Mouse (Mus musculus): ENCODE measurements around the gene Fars2. TPM values are rescaled to one million over a fixed set of nuclear protein-coding genes. Genes with fewer than 3 reads are reported as not detected.
"Not testable (repeated sequence)": the region's sequence is repeated elsewhere in the genome, so short reads cannot be mapped to it uniquely, and the experiment has no call there.

Fars2 gene
- polyA plus RNA-seq, 1 experiment from 2014 or later = 31.4 TPM

DNA sequence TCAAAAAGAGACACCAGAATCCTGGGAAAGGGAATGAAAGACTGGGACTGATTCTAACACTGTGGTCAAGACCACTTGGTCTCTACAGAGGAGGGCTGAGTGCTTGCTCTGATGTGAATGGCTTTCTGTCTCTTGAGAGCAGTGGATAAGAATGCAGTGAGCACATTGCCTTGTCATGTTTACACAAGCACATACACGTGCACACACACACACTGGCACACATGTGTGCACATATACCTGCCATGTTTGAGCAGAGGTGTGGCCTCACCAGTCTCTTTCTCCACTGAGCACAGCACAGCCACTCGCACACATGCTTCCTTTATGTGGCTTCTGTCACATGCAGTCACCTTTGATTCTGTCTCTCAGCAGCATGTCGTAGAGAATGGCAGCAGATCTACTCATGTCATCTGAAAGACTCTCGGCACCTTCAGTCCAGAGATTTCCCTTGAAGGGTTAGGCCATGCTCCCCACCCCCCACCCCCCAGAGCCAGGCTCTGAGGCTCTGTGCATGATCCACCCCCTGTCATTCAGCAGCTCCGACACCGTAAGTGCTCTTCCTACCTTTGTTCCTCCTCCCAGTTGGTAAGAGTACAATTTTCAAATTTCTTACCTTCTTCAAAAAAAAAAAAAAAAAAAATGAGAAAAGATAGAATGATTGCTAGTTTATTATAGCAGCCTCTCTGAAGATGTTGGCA lies 313.4 kb downstream of the Fars2 start:
- H3K9me3 ChIP-seq (replicated peaks) = no peaks in the 10 kb centered on the region
- H3K4me2 ChIP-seq = no peak overlapping the region
- ATAC-seq (ENCODE audit: low read depth) (no peak), DNase-seq (no peak)
- H3K27me3 ChIP-seq = no peaks in the 10 kb centered on the region
- H3K9ac ChIP-seq = no peak overlapping the region
- no peak overlapping the region for H3K27ac ChIP-seq
- 62% methylated on average over 6 of the region's 6 CpGs for WGBS (ENCODE audit: insufficient replicate concordance)
- no peak overlapping the region for H3K4me3 ChIP-seq (replicated peaks)
- no peaks in the 10 kb centered on the region for H3K4me1 ChIP-seq (replicated peaks)
- H3K36me3 ChIP-seq = no peaks in the 10 kb centered on the region

DNA sequence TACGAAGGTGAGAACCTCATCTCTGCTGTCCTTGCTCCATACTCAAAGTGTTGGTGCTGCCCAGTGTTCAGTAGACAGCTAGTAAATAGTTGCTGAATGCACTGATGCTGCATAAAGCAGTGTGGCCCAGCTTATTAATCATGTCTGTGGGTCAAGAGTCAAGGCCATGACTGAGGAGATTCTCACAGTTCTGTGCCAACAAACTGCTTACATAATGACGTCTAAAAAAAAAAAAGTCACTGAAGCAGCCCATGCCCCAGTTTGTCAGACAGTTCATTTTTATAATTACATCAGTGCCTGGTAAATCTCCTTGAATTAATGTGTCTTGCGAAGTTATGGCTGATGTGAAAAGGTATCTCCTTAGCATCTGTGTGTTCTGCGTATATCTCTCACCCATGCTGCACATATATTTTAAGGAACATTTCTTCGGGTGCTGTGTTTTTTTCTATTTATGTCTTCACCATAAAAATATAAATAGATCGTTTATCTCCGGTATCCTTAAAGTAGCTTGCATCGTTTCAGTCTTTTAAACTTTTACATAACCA lies 314.8 kb downstream of the Fars2 start:
- 81% methylated on average over 8 of the region's 8 CpGs for WGBS (ENCODE audit: insufficient replicate concordance)
- H3K9ac ChIP-seq = no peak overlapping the region
- ATAC-seq (ENCODE audit: low read depth) (no peak), DNase-seq (no peak)
- no peak overlapping the region for H3K27ac ChIP-seq
- H3K4me3 ChIP-seq (replicated peaks) = no peak overlapping the region
- H3K36me3 ChIP-seq = no peaks in the 10 kb centered on the region
- H3K4me1 ChIP-seq (replicated peaks) = no peaks in the 10 kb centered on the region
- no peaks in the 10 kb centered on the region for H3K9me3 ChIP-seq (replicated peaks)
- no peak overlapping the region for H3K4me2 ChIP-seq
- no peaks in the 10 kb centered on the region for H3K27me3 ChIP-seq

DNA sequence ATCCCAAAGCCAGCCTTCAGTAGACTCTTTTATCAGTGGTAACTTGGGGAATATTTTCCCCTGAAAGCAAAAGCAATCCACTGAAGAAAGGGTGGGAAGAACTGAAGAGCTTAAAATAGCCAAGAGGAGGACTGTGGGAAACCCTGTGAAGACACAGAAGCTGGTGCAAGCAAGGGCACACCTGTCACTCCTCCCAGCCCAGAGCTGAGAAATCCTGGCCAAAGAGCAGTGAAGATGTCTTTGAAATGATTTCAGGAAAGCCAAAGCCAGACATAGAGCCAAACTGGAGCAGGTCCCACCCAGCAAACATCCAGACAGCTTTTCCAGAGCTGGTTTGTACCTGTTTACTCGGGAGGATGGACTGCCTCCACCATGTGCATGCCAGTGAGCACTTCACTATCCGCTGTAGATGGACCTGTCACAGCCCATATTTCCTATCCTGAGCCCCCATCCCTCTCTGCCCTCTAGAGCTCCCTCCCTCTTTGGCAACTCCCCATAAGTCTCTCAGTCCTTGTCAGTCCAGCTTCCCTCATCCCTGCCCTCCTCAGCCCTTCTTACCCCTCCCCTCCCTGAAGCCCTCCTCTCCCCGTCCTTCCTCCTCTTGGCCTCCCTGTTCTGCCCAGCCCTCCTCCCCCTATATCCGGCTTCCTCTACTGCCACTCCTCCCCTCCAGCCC lies 327.7 kb downstream of the Fars2 start:
- Histone ChIP-seq H3K4me1 (replicated peaks) (no peaks in the 10 kb centered on the region), H3K4me3 (replicated peaks) (no peak overlapping the region), H3K4me2 (no peak overlapping the region), H3K36me3 (no peaks in the 10 kb centered on the region), H3K27me3 (no peaks in the 10 kb centered on the region), H3K27ac (no peak overlapping the region), H3K9ac (no peak overlapping the region), H3K9me3 (replicated peaks) (no peaks in the 10 kb centered on the region)
- no peak for DNase-seq
- ATAC-seq (ENCODE audit: low read depth) = no peak
- 45% methylated on average over 4 of the region's 4 CpGs for WGBS (ENCODE audit: insufficient replicate concordance)

DNA sequence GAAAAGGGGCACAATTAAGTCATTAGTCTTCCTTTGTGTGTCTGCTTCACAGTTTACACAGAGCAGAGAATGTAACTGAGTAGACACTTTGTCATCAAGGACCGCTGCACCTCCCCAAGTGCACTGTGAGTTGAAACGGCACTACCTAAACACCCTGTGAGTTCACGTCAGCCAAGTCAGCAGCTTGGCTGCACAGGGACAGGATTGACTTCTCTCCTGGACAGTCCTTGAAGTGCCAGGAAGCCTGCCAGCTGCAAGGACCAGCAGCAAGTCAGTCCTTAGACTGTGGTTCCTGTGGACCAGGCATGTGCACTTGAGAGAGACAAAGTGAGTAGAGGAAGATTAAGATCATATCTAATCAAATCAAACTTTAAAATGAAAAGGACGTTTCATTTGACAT lies 330.7 kb downstream of the Fars2 start:
- no peak for DNase-seq
- WGBS (ENCODE audit: insufficient replicate concordance) = 77% methylated on average over 4 of the region's 4 CpGs
- no peak for ATAC-seq (ENCODE audit: low read depth)
- Histone ChIP-seq H3K4me3 (replicated peaks) (no peak overlapping the region), H3K4me2 (no peak overlapping the region), H3K9me3 (replicated peaks) (no peaks in the 10 kb centered on the region), H3K4me1 (replicated peaks) (no peaks in the 10 kb centered on the region), H3K27me3 (no peaks in the 10 kb centered on the region), H3K27ac (no peak overlapping the region), H3K36me3 (no peaks in the 10 kb centered on the region), H3K9ac (no peak overlapping the region)

DNA sequence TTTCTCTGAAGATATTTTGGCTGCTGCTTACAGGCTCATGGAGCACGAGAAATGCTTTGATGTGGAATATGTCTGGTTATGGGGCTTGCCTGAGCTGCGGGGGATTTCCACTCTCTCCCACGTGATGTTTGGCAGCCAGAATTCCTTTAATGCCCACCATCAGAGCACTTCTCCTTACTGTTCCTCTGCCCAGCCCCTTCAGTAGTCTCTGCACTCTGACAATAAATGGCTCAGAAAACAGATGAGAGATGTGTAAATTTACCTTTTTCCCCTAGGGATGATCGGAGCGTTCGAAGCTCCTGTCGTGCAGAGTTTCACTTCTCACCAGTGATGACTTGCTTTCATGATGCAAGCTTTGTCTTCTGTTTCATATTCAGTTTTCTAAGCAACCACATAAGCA lies 331.4 kb downstream of the Fars2 start:
- 82% methylated on average over 7 of the region's 7 CpGs for WGBS (ENCODE audit: insufficient replicate concordance)
- H3K36me3 ChIP-seq = no peaks in the 10 kb centered on the region
- no peak overlapping the region for H3K4me3 ChIP-seq (replicated peaks)
- no peak overlapping the region for H3K4me2 ChIP-seq
- H3K9ac ChIP-seq = no peak overlapping the region
- no peak overlapping the region for H3K27ac ChIP-seq
- ATAC-seq (ENCODE audit: low read depth) (no peak), DNase-seq (no peak)
- no peaks in the 10 kb centered on the region for H3K4me1 ChIP-seq (replicated peaks)
- H3K9me3 ChIP-seq (replicated peaks) = no peaks in the 10 kb centered on the region
- H3K27me3 ChIP-seq = no peaks in the 10 kb centered on the region

DNA sequence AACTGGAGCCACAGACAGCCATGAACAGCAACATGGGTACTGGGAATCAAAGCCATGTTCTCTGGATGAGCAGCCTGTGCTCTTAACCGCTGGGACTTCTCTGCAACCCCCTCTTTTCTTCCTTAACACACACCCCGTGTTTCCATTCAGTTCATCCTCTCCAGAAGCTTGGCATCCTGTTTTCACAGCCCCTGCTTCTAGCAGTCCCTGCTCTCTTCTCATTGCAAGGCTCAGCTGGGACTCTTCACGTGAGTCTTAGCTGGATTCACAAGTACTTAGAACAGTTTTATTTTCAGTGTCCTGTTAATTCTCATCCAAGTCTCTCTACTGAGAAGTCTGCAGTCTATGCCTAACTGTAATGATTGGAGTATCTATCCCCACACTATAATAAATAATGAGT lies 334.2 kb downstream of the Fars2 start:
- Histone ChIP-seq H3K36me3 (no peaks in the 10 kb centered on the region), H3K27ac (no peak overlapping the region), H3K27me3 (no peaks in the 10 kb centered on the region), H3K4me2 (no peak overlapping the region), H3K9ac (no peak overlapping the region), H3K4me1 (replicated peaks) (no peaks in the 10 kb centered on the region), H3K9me3 (replicated peaks) (no peaks in the 10 kb centered on the region), H3K4me3 (replicated peaks) (no peak overlapping the region)
- 67% methylated on average over 3 of the region's 3 CpGs for WGBS (ENCODE audit: insufficient replicate concordance)
- DNase-seq (no peak), ATAC-seq (ENCODE audit: low read depth) (no peak)

DNA sequence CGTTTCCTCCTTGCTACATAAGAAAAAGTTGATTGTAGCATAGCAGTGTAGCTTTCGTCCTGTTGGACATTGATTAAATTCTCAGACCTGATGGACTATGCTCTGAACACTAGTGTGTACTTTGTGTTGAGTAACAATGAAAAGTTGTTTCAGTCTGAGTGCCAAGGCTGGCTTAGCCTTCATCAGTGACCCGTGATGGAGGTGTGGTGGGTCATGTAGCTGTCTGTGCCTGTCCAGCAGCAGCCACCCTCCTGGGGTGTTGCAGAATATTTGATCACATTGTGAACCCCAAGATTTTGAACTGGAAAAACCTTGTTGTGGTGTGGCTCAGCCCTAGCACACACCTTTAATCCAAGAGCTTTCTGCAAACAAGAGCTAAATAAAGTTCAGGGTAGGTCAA lies 343.3 kb downstream of the Fars2 start:
- H3K9me3 ChIP-seq (replicated peaks) = no peaks in the 10 kb centered on the region
- no peak overlapping the region for H3K9ac ChIP-seq
- 53% methylated on average over 3 of the region's 3 CpGs for WGBS (ENCODE audit: insufficient replicate concordance)
- no peak overlapping the region for H3K4me2 ChIP-seq
- no peak overlapping the region for H3K4me3 ChIP-seq (replicated peaks)
- peak; percentile 74 for ATAC-seq (ENCODE audit: low read depth)
- no peaks in the 10 kb centered on the region for H3K27me3 ChIP-seq
- H3K4me1 ChIP-seq (replicated peaks) = no peaks in the 10 kb centered on the region
- no peaks in the 10 kb centered on the region for H3K36me3 ChIP-seq
- peak overlapping the region; percentile 29 for H3K27ac ChIP-seq
- no peak for DNase-seq

DNA sequence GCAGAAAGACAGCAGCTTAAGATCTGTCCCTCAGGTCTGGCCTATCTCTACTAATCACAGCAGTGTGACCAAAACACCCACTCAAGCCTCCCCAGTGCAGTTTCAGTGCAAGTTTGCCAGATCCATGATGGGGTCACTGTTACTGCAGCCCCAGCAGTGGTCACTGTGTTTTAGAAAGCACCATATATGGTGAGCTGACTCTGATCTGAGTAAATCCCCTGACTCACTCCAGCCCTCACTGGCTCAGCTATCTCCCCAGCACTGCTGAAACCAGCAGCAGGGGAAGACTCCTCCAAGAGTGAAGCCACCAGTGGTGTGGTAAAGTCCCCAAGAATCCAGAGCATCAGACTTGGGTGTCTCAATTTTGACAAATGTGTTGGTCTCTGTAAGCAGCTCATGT lies 346.5 kb downstream of the Fars2 start:
- no peaks in the 10 kb centered on the region for H3K4me1 ChIP-seq (replicated peaks)

DNA sequence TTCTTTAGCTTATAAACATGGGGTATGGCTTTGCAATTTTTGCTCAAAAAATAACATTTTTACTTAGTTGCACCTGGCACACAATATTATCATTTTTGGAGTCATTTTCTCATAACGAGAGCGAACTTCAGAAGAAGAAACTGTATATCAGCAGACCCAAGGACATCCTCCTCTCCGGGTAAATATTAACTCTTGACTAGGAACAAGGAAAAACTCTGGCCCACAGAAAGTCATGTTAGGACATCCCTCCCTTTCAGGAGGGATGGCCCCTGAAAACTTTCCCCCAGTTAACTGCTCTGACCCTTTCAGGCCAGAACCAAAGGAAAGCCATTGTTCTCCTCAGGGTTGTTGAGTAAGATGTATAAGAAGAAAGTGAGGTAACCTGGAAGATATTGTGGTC lies 348.9 kb downstream of the Fars2 start:
- not testable (repeated sequence) for DNase-seq; H3K27ac ChIP-seq; ATAC-seq (ENCODE audit: low read depth); H3K27me3 ChIP-seq; H3K36me3 ChIP-seq; H3K9ac ChIP-seq; H3K4me1 ChIP-seq (replicated peaks); H3K4me2 ChIP-seq; H3K9me3 ChIP-seq (replicated peaks); H3K4me3 ChIP-seq (replicated peaks)
- 80% methylated on average over 3 of the region's 3 CpGs for WGBS (ENCODE audit: insufficient replicate concordance)

More for the DNA sequence above, 346.5 kb downstream of the Fars2 start:
- Histone ChIP-seq H3K4me2 (no peak overlapping the region), H3K27ac (no peak overlapping the region), H3K9ac (no peak overlapping the region), H3K27me3 (no peaks in the 10 kb centered on the region), H3K4me3 (replicated peaks) (no peak overlapping the region), H3K9me3 (replicated peaks) (no peaks in the 10 kb centered on the region), H3K36me3 (no peaks in the 10 kb centered on the region)
- ATAC-seq (ENCODE audit: low read depth) = no peak
- no peak for DNase-seq

DNA sequence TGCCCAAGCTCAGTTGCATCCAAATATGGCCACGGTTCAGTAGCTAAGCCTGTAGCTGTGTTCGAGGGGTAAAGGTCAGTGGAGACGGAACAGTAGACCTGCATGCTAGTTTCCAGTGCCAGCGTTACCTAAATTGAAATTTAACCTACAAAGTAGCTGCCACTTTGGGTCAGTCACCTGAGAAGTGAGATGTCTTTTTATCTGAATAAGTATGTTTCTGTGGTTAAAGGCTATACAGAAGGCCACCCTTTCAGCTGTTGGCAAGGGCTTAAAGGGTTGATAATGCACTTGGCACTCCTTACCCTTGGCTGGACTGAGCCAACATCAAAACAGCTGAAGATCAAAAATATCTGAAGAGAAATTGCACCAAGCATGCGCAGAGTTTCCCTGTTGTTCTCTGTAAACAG lies 349.3 kb downstream of the Fars2 start:
- H3K4me3 ChIP-seq (replicated peaks) = no peak overlapping the region
- WGBS (ENCODE audit: insufficient replicate concordance) = 70% methylated on average over 5 of the region's 5 CpGs
- ATAC-seq (ENCODE audit: low read depth) = no peak
- H3K36me3 ChIP-seq = no peaks in the 10 kb centered on the region
- no peak overlapping the region for H3K4me2 ChIP-seq
- H3K27ac ChIP-seq = no peak overlapping the region
- H3K27me3 ChIP-seq = no peaks in the 10 kb centered on the region
- no peak overlapping the region for H3K9ac ChIP-seq
- no peaks in the 10 kb centered on the region for H3K4me1 ChIP-seq (replicated peaks)
- no peak for DNase-seq
- no peaks in the 10 kb centered on the region for H3K9me3 ChIP-seq (replicated peaks)

DNA sequence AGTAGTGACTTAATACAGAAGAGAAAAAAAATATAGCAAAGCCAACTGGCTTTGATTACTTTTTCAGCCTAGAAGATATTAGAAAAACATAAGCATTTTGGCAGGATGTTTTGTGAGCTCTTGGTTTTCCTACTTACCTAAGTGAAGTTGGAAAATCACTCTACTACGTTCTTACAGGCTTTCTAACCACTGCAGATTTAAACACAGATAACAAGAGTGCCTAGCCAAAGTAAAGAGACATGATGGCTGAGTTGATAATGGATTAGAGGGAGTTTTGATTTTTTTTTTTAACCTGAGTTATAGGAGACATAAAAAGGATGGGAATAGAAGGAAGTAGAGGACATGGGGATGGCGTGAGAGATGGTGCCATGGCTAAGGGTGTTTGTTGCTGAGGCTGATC lies 350.6 kb downstream of the Fars2 start:
- ATAC-seq (ENCODE audit: low read depth) = no peak

DNA sequence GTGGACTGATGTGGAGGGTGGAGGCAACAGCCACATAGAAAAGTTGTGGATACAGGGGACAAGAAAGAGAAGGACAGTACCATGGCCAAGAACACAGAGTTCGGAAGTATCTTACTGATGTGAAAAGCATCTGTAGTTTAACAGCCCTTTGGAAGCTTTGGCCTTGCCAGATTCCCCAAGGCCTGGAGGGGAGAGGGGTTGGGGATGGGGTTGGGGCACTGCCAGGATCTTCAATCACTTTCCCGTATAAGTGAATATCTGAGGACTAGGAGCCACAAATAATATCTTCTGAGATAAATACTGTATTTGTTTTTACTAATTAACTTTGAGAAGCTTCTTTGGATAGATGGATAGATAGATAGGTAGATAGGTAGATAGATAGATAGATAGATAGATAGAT lies 351.8 kb downstream of the Fars2 start:
- Histone ChIP-seq H3K4me1 (replicated peaks) (no peaks in the 10 kb centered on the region), H3K9me3 (replicated peaks) (no peaks in the 10 kb centered on the region), H3K36me3 (no peaks in the 10 kb centered on the region), H3K4me3 (replicated peaks) (no peak overlapping the region), H3K27ac (no peak overlapping the region), H3K9ac (no peak overlapping the region), H3K27me3 (no peaks in the 10 kb centered on the region), H3K4me2 (no peak overlapping the region)
- 76% methylated on average over 2 of the region's 2 CpGs for WGBS (ENCODE audit: insufficient replicate concordance)
- ATAC-seq (ENCODE audit: low read depth) (no peak), DNase-seq (no peak)

More for the DNA sequence above, 350.6 kb downstream of the Fars2 start:
- DNase-seq = no peak
- no peak overlapping the region for H3K27ac ChIP-seq
- no peaks in the 10 kb centered on the region for H3K36me3 ChIP-seq
- 49% methylated on average over 2 of the region's 2 CpGs for WGBS (ENCODE audit: insufficient replicate concordance)
- no peak overlapping the region for H3K4me3 ChIP-seq (replicated peaks)
- no peaks in the 10 kb centered on the region for H3K27me3 ChIP-seq
- H3K4me2 ChIP-seq = no peak overlapping the region
- H3K4me1 ChIP-seq (replicated peaks) = no peaks in the 10 kb centered on the region
- H3K9ac ChIP-seq = no peak overlapping the region
- no peaks in the 10 kb centered on the region for H3K9me3 ChIP-seq (replicated peaks)

All from liver, embryonic 13.5 days (tissue).